Mouse (Mus musculus) spleen, adult 2 months (tissue): ENCODE data around the gene Abcc8.

Experiments used
- CTCF ChIP-seq: fragments of 200-500 bp; IDR thresholded peaks from 2 replicates; pipeline ENCODE4 v1.5.1; 2011; ENCODE audit warnings: mild to moderate bottlenecking, inconsistent platforms; ENCODE audit not compliant: insufficient read depth, insufficient read length, insufficient replicate concordance; ENCODE audit errors: extremely low read depth
- POLR2A ChIP-seq: fragments of 200-500 bp; IDR thresholded peaks from 2 replicates; pipeline ENCODE4 v1.6.1; 2011; ENCODE audit warnings: low read depth, low read length, inconsistent platforms

- TF ChIP-seq CTCF (no peak), POLR2A (no peak)
Observed at GRCm38 (mm10) chr7:46179431-46180275, at the start of gene Abcc8.
